Mouse (Mus musculus): ENCODE results near the gene Prkab2.

DNA sequence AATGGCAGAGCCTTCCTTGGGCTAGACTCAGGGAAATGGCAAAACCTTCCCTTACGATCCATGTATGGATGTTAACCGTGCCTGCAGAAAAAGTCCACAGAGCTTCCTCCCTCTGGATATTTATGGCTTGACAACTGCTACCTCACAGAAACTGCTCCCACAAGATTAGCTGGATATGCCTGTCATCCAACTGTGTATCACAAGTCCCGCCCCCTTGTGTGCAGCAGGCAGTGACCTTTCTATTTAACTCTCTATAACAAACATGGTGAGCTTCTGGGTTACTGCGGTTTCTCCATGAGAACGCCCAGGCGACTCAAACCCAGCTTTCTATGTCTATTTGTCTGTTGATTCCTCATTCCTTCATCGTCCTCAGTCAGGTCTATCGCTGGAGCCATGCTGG lies 40.1 kb upstream of the Prkab2 start:
- TF ChIP-seq GATA1 (IDR thresholded peaks at IDR 0.05; ENCODE audit: borderline replicate concordance, low read length): no peak
- TF ChIP-seq CTCF (IDR thresholded peaks at IDR 0.05; ENCODE audit: low read depth, low read length): no peak
- no peak for TF ChIP-seq TAL1 (conservative IDR thresholded peaks at IDR 0.05; ENCODE audit: low read depth, low read length)
